Mouse (Mus musculus): ENCODE data around the gene Pnliprp2. TPM values are rescaled to one million over a fixed set of nuclear protein-coding genes. Genes with fewer than 3 reads are reported as not detected.
A peak's percentile ranks its signal among the peaks of the same experiment; 100 is the strongest.

The Pnliprp2 gene
- polyA plus RNA-seq, 1 experiment from 2014 or later, result not detected

- 5% methylated on average over 3 of the region's 3 CpGs for WGBS
- Histone ChIP-seq H3K4me3 (no peak overlapping the region), H3K27ac (no peak overlapping the region), H3K36me3 (no peaks in the 10 kb centered on the region), H3K9me3 (peaks cover 5% of the 10 kb centered on the region; the same call in 1 of the 2 replicates), H3K9ac (no peak overlapping the region), H3K4me1 (no peaks in the 10 kb centered on the region), H3K4me2 (replicated peaks) (no peak overlapping the region), H3K27me3 (no peaks in the 10 kb centered on the region)
- ATAC-seq (ENCODE audit: low FRiP score, low read depth), result 0 out of 2 replicates have a peak, but pooled peaks have one; percentile 44
Observed at GRCm38 (mm10) chr19:58806364-58806763, 46.8 kb downstream of the Pnliprp2 start.

GRCm38 (mm10) chr19:58808864-58809263 lies 49.3 kb downstream of the Pnliprp2 start:
- Histone ChIP-seq H3K9me3 (0 out of 2 replicates have a peak, but pooled peaks cover 3% of the 10 kb centered on the region), H3K27ac (no peak overlapping the region), H3K4me1 (no peaks in the 10 kb centered on the region), H3K4me2 (replicated peaks) (no peak overlapping the region), H3K36me3 (no peaks in the 10 kb centered on the region), H3K27me3 (no peaks in the 10 kb centered on the region), H3K4me3 (no peak overlapping the region), H3K9ac (no peak overlapping the region)
- WGBS, result 75% methylated on average over 6 of the region's 6 CpGs
- ATAC-seq (ENCODE audit: low FRiP score, low read depth), result no peak

GRCm38 (mm10) chr19:58810536-58810935 lies 51.0 kb downstream of the Pnliprp2 start:
- no peak for ATAC-seq (ENCODE audit: low FRiP score, low read depth)
- Histone ChIP-seq H3K4me2 (replicated peaks) (no peak overlapping the region), H3K36me3 (no peaks in the 10 kb centered on the region), H3K4me1 (no peaks in the 10 kb centered on the region), H3K9ac (no peak overlapping the region), H3K9me3 (no peaks in the 10 kb centered on the region), H3K4me3 (no peak overlapping the region), H3K27me3 (no peaks in the 10 kb centered on the region), H3K27ac (no peak overlapping the region)
- WGBS, result 72% methylated on average over 5 of the region's 5 CpGs

GRCm38 (mm10) chr19:58815179-58815922 lies 55.8 kb downstream of the Pnliprp2 start:
- ATAC-seq (ENCODE audit: low FRiP score, low read depth), result no peak
- Histone ChIP-seq H3K4me2 (replicated peaks) (no peak overlapping the region), H3K4me1 (peaks cover 19% of the 10 kb centered on the region), H3K27ac (no peak overlapping the region), H3K4me3 (no peak overlapping the region), H3K9ac (no peak overlapping the region), H3K27me3 (no peaks in the 10 kb centered on the region), H3K36me3 (no peaks in the 10 kb centered on the region), H3K9me3 (no peaks in the 10 kb centered on the region)
- WGBS, result 80% methylated on average over 13 of the region's 13 CpGs

GRCm38 (mm10) chr19:58816453-58817041 lies 57.0 kb downstream of the Pnliprp2 start:
- Histone ChIP-seq H3K27me3 (no peaks in the 10 kb centered on the region), H3K4me1 (peaks cover 19% of the 10 kb centered on the region), H3K9ac (no peak overlapping the region), H3K36me3 (no peaks in the 10 kb centered on the region), H3K9me3 (no peaks in the 10 kb centered on the region), H3K4me2 (replicated peaks) (no peak overlapping the region), H3K27ac (no peak overlapping the region), H3K4me3 (no peak overlapping the region)
- ATAC-seq (ENCODE audit: low FRiP score, low read depth), result no peak
- 54% methylated on average over 17 of the region's 17 CpGs for WGBS

GRCm38 (mm10) chr19:58817398-58817797 lies 57.9 kb downstream of the Pnliprp2 start:
- Histone ChIP-seq H3K9me3 (no peaks in the 10 kb centered on the region), H3K4me1 (peaks cover 19% of the 10 kb centered on the region), H3K9ac (no peak overlapping the region), H3K27ac (no peak overlapping the region), H3K27me3 (no peaks in the 10 kb centered on the region), H3K4me3 (no peak overlapping the region), H3K36me3 (no peaks in the 10 kb centered on the region), H3K4me2 (replicated peaks) (no peak overlapping the region)
- 88% methylated on average over 11 of the region's 11 CpGs for WGBS
- ATAC-seq (ENCODE audit: low FRiP score, low read depth), result no peak

- 73% methylated on average over 14 of the region's 14 CpGs for WGBS
- Histone ChIP-seq H3K27ac (no peak overlapping the region), H3K27me3 (no peaks in the 10 kb centered on the region), H3K9ac (no peak overlapping the region), H3K4me2 (replicated peaks) (no peak overlapping the region), H3K4me3 (no peak overlapping the region), H3K4me1 (peaks cover 19% of the 10 kb centered on the region), H3K9me3 (no peaks in the 10 kb centered on the region), H3K36me3 (no peaks in the 10 kb centered on the region)
- ATAC-seq (ENCODE audit: low FRiP score, low read depth), result no peak
Observed at GRCm38 (mm10) chr19:58818571-58819415, 59.3 kb downstream of the Pnliprp2 start.

- no peak overlapping the region for H3K4me2 ChIP-seq (replicated peaks)
- no peak for ATAC-seq (ENCODE audit: low FRiP score, low read depth)
- H3K9me3 ChIP-seq, result no peaks in the 10 kb centered on the region
- no peak overlapping the region for H3K9ac ChIP-seq
- H3K36me3 ChIP-seq, result no peaks in the 10 kb centered on the region; the same call in 1 of the 2 replicates
- no peaks in the 10 kb centered on the region for H3K27me3 ChIP-seq
- 0 out of 2 replicates have a peak, but pooled peaks cover 6% of the 10 kb centered on the region for H3K4me1 ChIP-seq
- whole genome bisulfite sequencing, result 60% methylated on average over 20 of the region's 20 CpGs
- no peak overlapping the region for H3K4me3 ChIP-seq
- H3K27ac ChIP-seq, result no peak overlapping the region
Observed at GRCm38 (mm10) chr19:58822454-58823200, 63.1 kb downstream of the Pnliprp2 start.

GRCm38 (mm10) chr19:58823301-58823700 lies 63.8 kb downstream of the Pnliprp2 start:
- Histone ChIP-seq H3K27me3 (no peaks in the 10 kb centered on the region), H3K9ac (no peak overlapping the region), H3K4me3 (no peak overlapping the region), H3K4me2 (replicated peaks) (no peak overlapping the region), H3K4me1 (0 out of 2 replicates have a peak, but pooled peaks cover 6% of the 10 kb centered on the region), H3K36me3 (no peaks in the 10 kb centered on the region; the same call in 1 of the 2 replicates), H3K27ac (no peak overlapping the region), H3K9me3 (no peaks in the 10 kb centered on the region)
- ATAC-seq (ENCODE audit: low FRiP score, low read depth), result no peak
- WGBS, result 83% methylated on average over 3 of the region's 3 CpGs

GRCm38 (mm10) chr19:58824316-58824715 lies 64.8 kb downstream of the Pnliprp2 start:
- ATAC-seq (ENCODE audit: low FRiP score, low read depth), result no peak
- 77% methylated on average over 1 of the region's 1 CpGs for WGBS
- Histone ChIP-seq H3K4me3 (no peak overlapping the region), H3K4me1 (no peaks in the 10 kb centered on the region), H3K9me3 (no peaks in the 10 kb centered on the region), H3K27me3 (no peaks in the 10 kb centered on the region), H3K27ac (no peak overlapping the region), H3K9ac (no peak overlapping the region), H3K36me3 (no peaks in the 10 kb centered on the region; the same call in 1 of the 2 replicates), H3K4me2 (replicated peaks) (no peak overlapping the region)
